Mouse (Mus musculus): ENCODE results near the gene Dgkh.

Dgkh gene

GRCm38 (mm10) chr14:78534651-78535050 lies 197.9 kb downstream of the Dgkh start:
- no peak for DNase-seq

GRCm38 (mm10) chr14:78533701-78534100 lies 198.9 kb downstream of the Dgkh start:
- DNase-seq: no peak

- DNase-seq: no peak
Measured at GRCm38 (mm10) chr14:78532345-78532744, 200.2 kb downstream of the Dgkh start.

GRCm38 (mm10) chr14:78530256-78530655 lies 202.3 kb downstream of the Dgkh start:
- DNase-seq: no peak

GRCm38 (mm10) chr14:78528461-78529425 lies 203.8 kb downstream of the Dgkh start:
- DNase-seq: no peak

- DNase-seq: no peak
Measured at GRCm38 (mm10) chr14:78526907-78527306, 205.7 kb downstream of the Dgkh start.

GRCm38 (mm10) chr14:78526475-78526874 lies 206.1 kb downstream of the Dgkh start:
- no peak for DNase-seq

- no peak for DNase-seq
Measured at GRCm38 (mm10) chr14:78525611-78526457, 206.7 kb downstream of the Dgkh start.

GRCm38 (mm10) chr14:78525059-78525458 lies 207.5 kb downstream of the Dgkh start:
- DNase-seq: no peak

GRCm38 (mm10) chr14:78510713-78511112 lies 221.9 kb downstream of the Dgkh start:
- DNase-seq: no peak

- DNase-seq: no peak
Measured at GRCm38 (mm10) chr14:78509791-78510190, 222.8 kb downstream of the Dgkh start.
